Mouse (Mus musculus) cerebellum, adult (tissue): ENCODE data around the gene Gm4792.

Source experiments
- ATAC-seq: cut with Nextera tagmentation; 2 replicates; pipeline ENCODE4 v1.9.2; 2017; ENCODE audit warnings: mild to moderate bottlenecking, moderate library complexity, mixed read lengths; ENCODE audit not compliant: insufficient number of reproducible peaks, low FRiP score, low TSS enrichment

The Gm4792 gene

GRCm38 (mm10) chr10:94305526-94305925, 7.0 kb upstream of the Gm4792 start:
- no peak for ATAC-seq

GRCm38 (mm10) chr10:94304064-94304657, 5.7 kb upstream of the Gm4792 start:
- ATAC-seq = no peak

GRCm38 (mm10) chr10:94299301-94299700, 798 bp upstream of the Gm4792 start:
- ATAC-seq = no peak

GRCm38 (mm10) chr10:94295923-94296605, 2.4 kb downstream of the Gm4792 start:
- ATAC-seq = no peak

- ATAC-seq = peak; percentile 85
These were observed 3.4 kb downstream of the Gm4792 start for GRCm38 (mm10) chr10:94294933-94295750.

GRCm38 (mm10) chr10:94294437-94294836, 4.1 kb downstream of the Gm4792 start:
- ATAC-seq = no peak

DNA sequence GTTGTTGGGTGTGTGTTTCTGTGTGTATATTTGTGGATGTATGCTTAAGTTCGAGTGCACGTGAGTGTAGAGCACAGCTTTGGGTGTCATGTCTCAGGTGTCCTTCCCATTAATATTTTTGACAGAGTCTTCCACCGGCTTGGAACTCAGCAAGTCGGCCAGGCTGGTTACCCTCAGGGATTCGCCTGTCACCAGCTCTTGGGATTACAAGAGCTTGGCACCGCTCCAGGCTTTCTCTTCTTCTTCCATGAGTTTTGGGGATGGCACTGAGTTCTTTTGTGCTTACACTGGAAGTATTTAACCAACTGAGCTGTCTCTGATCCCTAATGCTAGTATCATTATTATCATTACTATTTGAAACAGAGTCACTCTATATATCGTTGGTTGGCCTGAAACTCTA, 15.7 kb downstream of the Gm4792 start:
- ATAC-seq = no peak

GRCm38 (mm10) chr10:94282179-94282578, 16.3 kb downstream of the Gm4792 start:
- peak; percentile 61 for ATAC-seq

GRCm38 (mm10) chr10:94276511-94276910, 22.0 kb downstream of the Gm4792 start:
- no peak for ATAC-seq

GRCm38 (mm10) chr10:94275321-94275720, 23.2 kb downstream of the Gm4792 start:
- ATAC-seq = no peak

GRCm38 (mm10) chr10:94265656-94266542, 32.6 kb downstream of the Gm4792 start:
- ATAC-seq = peak; percentile 37; the same call in 1 of the 2 replicates

GRCm38 (mm10) chr10:94263211-94263610, 35.3 kb downstream of the Gm4792 start:
- ATAC-seq = no peak

GRCm38 (mm10) chr10:94262646-94263045, 35.9 kb downstream of the Gm4792 start:
- ATAC-seq = no peak

DNA sequence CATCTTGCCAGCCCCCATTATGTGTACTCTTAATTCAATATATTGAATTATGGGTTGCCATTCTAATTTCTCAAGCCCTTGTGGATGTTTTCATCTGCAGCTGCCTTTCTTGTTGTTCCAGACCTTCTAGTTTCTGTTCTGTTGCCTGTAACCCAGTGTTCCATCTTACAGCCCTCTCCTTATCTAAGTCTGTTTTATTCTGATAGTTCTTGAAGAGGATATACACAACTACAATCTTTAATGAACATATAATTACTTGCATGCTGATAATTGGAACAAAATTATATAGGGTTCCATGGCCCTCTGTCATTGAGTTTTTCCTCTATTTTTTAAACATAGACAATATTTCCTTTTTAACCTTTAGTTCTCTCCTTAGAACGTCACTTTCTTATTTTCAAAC, 38.0 kb downstream of the Gm4792 start:
- no peak for ATAC-seq

DNA sequence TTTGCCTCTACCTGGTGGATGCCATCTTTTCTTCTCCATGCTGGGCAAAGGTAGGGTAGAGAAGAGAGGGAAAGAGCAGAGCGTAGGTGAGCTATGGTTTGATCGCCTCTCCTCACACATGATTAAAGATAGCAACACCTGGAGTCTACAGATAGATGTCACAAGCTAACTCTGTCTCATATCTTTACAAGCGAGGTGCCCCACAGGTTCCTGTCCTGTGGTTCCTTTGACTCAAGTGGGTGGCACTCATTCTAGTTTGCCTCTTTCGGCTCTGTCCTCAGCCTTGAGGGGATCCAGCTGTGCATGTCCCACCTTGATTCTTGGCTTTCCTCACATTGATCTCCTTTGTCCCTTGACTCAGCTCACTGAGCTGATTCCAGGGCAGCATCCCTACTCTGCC, 42.0 kb downstream of the Gm4792 start:
- no peak for ATAC-seq

GRCm38 (mm10) chr10:94255744-94256143, 42.8 kb downstream of the Gm4792 start:
- ATAC-seq = no peak

DNA sequence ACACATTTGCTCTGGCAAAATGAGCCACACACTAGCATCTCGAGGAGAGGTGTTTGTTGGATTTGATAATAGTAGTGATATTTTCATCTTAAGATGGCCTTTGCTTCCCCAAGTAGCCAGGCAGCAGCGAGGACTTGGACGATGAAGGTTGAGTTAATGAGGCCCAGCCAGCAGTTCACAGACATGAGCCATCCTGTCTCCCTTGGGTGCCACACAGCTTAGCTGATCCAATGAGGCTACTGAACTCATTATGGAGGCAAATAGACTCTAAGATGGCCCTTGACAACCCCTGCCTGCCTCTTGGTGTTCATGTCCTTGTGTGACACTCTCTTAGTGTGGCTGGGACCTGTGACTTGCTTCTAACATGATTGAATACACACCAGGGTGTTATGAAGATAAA, 43.7 kb downstream of the Gm4792 start:
- no peak for ATAC-seq

GRCm38 (mm10) chr10:94253260-94253807, 45.2 kb downstream of the Gm4792 start:
- ATAC-seq = no peak

DNA sequence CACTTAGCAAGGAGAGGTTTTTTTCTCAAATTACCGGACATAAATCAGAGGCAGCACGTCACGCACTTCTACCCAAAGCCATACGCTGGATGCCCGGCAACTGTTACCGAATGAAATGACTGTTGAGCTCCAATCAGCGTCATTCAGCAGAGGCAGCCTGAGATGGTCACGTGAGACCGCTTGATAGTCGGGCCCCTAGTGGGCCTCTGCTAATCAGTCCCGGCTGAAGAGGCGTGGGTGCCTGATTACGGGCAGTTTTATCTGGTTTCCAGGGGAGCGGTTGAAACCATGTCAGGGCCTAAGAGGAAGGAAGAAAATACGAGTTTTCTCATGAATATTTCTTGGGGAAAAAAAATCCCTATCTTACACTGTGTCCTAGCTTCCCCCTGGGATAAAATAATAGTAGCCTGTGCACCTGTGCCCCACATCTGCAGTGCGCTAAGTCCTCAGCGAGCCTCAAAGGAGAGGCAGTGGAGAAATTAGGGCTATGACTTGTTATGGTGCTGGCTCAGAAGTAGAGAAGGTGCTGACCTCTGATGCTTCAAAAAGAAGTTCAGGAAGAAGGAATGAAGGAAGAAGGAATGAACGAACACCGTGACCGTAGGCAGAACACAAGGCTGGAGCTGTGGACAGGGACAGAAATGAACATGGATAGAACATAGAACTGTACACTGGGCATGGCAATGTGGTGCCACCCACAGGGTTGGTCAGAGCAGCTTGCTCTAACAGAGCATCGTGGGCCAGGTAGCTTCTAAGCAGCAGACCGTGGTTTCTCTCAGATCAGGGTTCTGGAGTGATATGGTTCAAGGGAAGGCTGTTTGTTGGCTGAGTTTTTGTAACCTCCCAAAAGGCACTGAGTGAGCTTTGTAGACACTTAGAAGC, 48.7 kb downstream of the Gm4792 start:
- ATAC-seq = 0 out of 2 replicates have a peak, but pooled peaks have one; percentile 18
